Mouse (Mus musculus) cortical plate, adult 2 months (tissue): ENCODE measurements around the gene Rgs3. TPM values are rescaled to one million over a fixed set of nuclear protein-coding genes. Genes with fewer than 3 reads are reported as not detected.

ENCODE experiments used
- H3K27ac ChIP-seq: fragments of 200-500 bp; 2 replicates; pipeline ENCODE4 v1.5.1; 2012; ENCODE audit warnings: low read length, control low read depth, inconsistent platforms; ENCODE audit not compliant: insufficient read depth
- H3K4me1 ChIP-seq: fragments of 200-500 bp; 2 replicates; pipeline ENCODE4 v1.6.1; 2011; ENCODE audit warnings: low read length; ENCODE audit not compliant: control insufficient read depth, insufficient read depth
- H3K4me3 ChIP-seq: fragments of 200-500 bp; 2 replicates; pipeline ENCODE4 v1.5.1; 2011; ENCODE audit warnings: mild to moderate bottlenecking, low read length, control low read depth; ENCODE audit not compliant: insufficient read depth
- CTCF ChIP-seq: fragments of 200-500 bp; IDR thresholded peaks from 2 replicates; pipeline ENCODE4 v1.5.1; 2011; ENCODE audit warnings: mild to moderate bottlenecking, control low read depth, low read length; ENCODE audit not compliant: insufficient read depth; ENCODE audit errors: extremely low read depth
- POLR2A ChIP-seq: fragments of 200-500 bp; IDR thresholded peaks from 2 replicates; pipeline ENCODE4 v1.6.1; 2011; ENCODE audit warnings: mild to moderate bottlenecking, low read length, control low read depth; ENCODE audit not compliant: insufficient read depth; ENCODE audit errors: extremely low read depth
- polyA plus RNA-seq: library from polyadenylated mRNA; depleted of rRNA; stranded (reverse); fragments of >200 nt; gene quantifications from 2 replicates; pipeline ENCODE4 v1.2.3, GENCODE M21; 2012

Rgs3 gene
- polyA plus RNA-seq, 1 experiment: 40.2 TPM

- no peaks in the 10 kb centered on the region for H3K4me1 ChIP-seq
- no peak overlapping the region for H3K4me3 ChIP-seq
- no peak overlapping the region for H3K27ac ChIP-seq
- TF ChIP-seq CTCF (no peak), POLR2A (no peak)
Observed at GRCm38 (mm10) chr4:62637856-62638604, 78.4 kb downstream of the Rgs3 start.

GRCm38 (mm10) chr4:62640496-62641229, 81.0 kb downstream of the Rgs3 start:
- TF ChIP-seq CTCF: no peak
- TF ChIP-seq POLR2A: no peak
- Histone ChIP-seq H3K4me1 (no peaks in the 10 kb centered on the region), H3K4me3 (no peak overlapping the region), H3K27ac (peak overlapping the region; percentile 3; the same call in 1 of the 2 replicates)

DNA sequence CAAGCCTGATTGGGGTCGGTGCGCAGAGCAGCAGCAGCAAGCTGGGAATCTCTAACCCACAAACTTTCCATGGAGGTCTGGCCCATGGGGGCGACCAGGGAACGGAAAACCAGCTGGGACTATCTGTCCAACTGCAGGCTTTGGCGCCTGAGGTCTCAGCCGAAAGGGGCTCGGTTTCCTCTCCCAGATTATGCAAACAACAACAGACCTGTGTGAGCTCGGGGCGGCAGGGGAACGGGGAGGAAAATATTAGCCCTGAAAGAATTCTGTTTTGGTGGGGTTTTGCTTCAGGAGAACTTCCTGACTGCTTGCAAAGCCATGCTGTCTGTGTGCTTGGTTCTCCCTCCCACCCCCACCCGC, 81.6 kb downstream of the Rgs3 start:
- H3K27ac ChIP-seq: no peak overlapping the region

DNA sequence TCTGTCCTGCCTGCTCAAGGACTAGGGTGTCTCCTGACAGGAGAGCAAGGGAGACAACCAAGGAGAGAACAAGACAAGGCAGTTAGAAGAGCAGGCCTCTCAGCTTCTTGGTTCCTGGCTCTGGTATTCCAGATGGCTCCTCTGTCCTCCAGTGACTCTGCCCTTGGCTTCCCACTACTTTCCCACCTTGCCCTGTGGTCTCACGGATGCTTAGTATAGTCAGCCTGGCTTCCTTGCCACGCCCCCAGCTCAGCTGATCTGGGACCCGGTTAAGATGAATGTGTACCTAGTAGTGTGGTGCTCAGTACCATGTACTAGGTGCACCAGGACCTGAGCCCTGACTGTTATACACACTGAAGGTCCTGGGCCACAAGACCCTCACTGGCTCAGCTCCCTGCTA, 82.0 kb downstream of the Rgs3 start:
- no peaks in the 10 kb centered on the region for H3K4me1 ChIP-seq
- H3K4me3 ChIP-seq: no peak overlapping the region
- TF ChIP-seq CTCF (no peak), POLR2A (no peak)
- no peak overlapping the region; the same call in 1 of the 2 replicates for H3K27ac ChIP-seq

More for the DNA sequence above, 81.6 kb downstream of the Rgs3 start:
- Histone ChIP-seq H3K4me1 (no peaks in the 10 kb centered on the region), H3K4me3 (no peak overlapping the region)
- TF ChIP-seq CTCF (no peak), POLR2A (no peak)

GRCm38 (mm10) chr4:62643401-62643800, 83.8 kb downstream of the Rgs3 start:
- Histone ChIP-seq H3K4me1 (no peaks in the 10 kb centered on the region), H3K4me3 (no peak overlapping the region), H3K27ac (no peak overlapping the region)
- TF ChIP-seq CTCF: no peak
- TF ChIP-seq POLR2A: no peak

- H3K4me1 ChIP-seq: no peaks in the 10 kb centered on the region
- no peak overlapping the region for H3K27ac ChIP-seq
- H3K4me3 ChIP-seq: no peak overlapping the region
- TF ChIP-seq CTCF: no peak
- no peak for TF ChIP-seq POLR2A
Observed at GRCm38 (mm10) chr4:62644031-62644793, 84.6 kb downstream of the Rgs3 start.

DNA sequence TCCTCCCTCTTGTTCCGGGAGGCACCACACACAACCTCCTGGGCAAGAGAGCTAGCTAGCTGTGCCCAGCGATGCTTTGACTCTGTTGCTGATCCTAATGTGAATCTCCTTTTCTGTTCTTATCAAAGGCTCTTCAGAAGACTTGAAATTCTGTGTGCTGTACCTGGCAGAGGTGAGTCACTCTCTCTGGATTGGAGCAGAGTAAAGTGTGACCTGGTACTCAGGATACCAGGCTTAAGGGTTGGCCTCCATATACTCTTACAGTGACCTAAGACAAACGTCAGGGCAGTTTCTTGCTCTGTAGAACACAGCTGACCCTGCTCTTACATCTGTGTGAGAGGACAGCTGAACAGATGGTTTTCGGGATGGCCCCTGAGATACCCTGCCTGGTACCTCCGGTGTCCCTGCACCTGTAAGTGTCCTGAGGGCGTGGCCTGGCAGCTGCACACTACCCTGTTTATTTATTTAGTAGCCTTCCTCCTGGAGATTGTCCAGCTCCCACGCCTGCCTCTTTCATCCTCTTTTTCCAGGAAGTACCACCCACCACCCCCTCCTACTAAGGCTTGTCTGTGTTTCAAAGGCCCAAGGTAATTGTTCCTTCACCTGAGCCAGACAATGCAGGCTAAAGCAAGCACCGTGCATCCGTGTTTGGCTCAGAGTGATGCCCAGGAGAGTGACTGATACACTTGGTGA, 87.1 kb downstream of the Rgs3 start:
- Histone ChIP-seq H3K27ac (no peak overlapping the region), H3K4me3 (no peak overlapping the region), H3K4me1 (no peaks in the 10 kb centered on the region)
- TF ChIP-seq POLR2A (no peak), CTCF (no peak)

DNA sequence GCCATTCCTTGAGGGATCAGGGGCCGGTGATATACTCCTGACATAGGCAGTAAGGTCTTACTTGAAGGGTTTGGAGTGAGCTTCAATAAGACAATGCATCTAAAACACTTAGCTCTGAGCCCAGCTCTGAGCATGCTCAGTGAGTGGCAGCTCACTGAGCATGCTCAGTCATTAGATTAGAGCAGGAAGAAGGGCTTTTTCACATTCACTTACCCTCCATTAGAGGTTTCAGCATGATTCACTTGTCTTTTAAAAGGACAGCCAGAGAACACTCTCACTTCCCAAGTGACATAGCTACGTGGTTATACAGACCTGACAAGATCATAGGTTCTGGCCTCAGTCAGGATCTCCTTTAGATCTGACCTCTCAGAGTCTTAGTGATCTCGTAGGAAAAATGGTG, 89.2 kb downstream of the Rgs3 start:
- no peak for TF ChIP-seq CTCF
- TF ChIP-seq POLR2A: no peak
- H3K27ac ChIP-seq: no peak overlapping the region
- no peak overlapping the region for H3K4me3 ChIP-seq
- H3K4me1 ChIP-seq: no peaks in the 10 kb centered on the region
